Mouse (Mus musculus): Measurements from ENCODE around the gene Prkab2. TPM values are rescaled to one million over a fixed set of nuclear protein-coding genes. Genes with fewer than 3 reads are reported as not detected.

Prkab2 gene
- 33.2 and 33.8 TPM in 2 replicates for polyA plus RNA-seq (2012; rRNA removed)

GRCm38 (mm10) chr3:97657655-97658411 lies at the start of gene Prkab2:
Gene Prkab2 (plus strand): TSS chr3:97658193.
- peak within 1 kb of the TSS; percentile 68 for H3K4me3 ChIP-seq (ENCODE audit: insufficient read depth, low read length)
- TF ChIP-seq CTCF (IDR thresholded peaks at IDR 0.05; ENCODE audit: extremely low read depth, insufficient read depth, low read length), result no peak
- peak; percentile 66; the same call in 1 of the 2 replicates for TF ChIP-seq POLR2A (IDR thresholded peaks at IDR 0.05; ENCODE audit: extremely low read depth, insufficient read depth, low read length)
- no peaks in the 10 kb centered on the region; the same call in 1 of the 2 replicates for H3K4me1 ChIP-seq (ENCODE audit: control insufficient read depth, insufficient read depth, low read length)
- peak within 1 kb of the TSS; percentile 9; the same call in 1 of the 2 replicates for H3K27ac ChIP-seq (ENCODE audit: insufficient read depth, low read length)

DNA sequence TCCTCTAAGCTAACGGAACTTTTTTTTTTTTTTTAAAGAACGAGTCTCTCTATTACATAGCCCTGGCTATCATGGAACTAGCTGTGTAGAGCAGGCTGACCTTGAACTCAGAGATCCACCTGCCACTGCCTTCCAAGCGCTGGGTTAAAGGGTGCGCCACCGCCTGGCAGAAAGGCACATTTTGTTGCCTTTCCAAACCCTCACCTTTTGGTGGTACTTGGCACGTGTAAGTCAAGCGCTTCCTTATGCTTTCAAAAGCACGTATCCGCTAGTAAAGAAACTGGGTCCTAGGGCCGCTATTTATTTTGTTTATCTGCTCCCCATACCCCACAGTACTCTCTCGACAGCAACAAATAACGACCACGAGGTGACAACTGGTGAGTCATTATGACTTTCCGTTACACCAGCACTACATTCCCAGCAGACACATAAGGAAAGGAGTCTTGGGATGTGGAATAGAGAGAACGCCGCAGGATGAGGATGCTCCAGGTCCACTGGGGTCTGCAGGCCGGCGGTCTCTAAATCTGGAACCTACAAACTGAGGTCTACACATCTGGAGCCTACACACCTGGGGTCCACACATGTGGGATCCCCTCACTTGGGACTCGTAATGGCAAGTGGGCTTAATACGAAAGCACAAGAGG lies 48.7 kb upstream of the Prkab2 start:
- Histone ChIP-seq H3K27ac (ENCODE audit: insufficient read depth, low read length) (peak overlapping the region; percentile 20; the same call in 1 of the 2 replicates), H3K4me3 (ENCODE audit: insufficient read depth, low read length) (peak overlapping the region; percentile 57), H3K4me1 (ENCODE audit: control insufficient read depth, insufficient read depth, low read length) (no peaks in the 10 kb centered on the region)
- TF ChIP-seq CTCF (IDR thresholded peaks at IDR 0.05; ENCODE audit: extremely low read depth, insufficient read depth, low read length) (0 out of 2 replicates have a peak, but pooled peaks have one; percentile 1), POLR2A (IDR thresholded peaks at IDR 0.05; ENCODE audit: extremely low read depth, insufficient read depth, low read length) (no peak)

GRCm38 (mm10) chr3:97609845-97610410 lies 48.1 kb upstream of the Prkab2 start, which contains the start of gene Chd1l:
Gene Chd1l (minus strand): TSS chr3:97610203.
- peak within 1 kb of the TSS; percentile 57 for H3K4me3 ChIP-seq (ENCODE audit: insufficient read depth, low read length)
- no peaks in the 10 kb centered on the region for H3K4me1 ChIP-seq (ENCODE audit: control insufficient read depth, insufficient read depth, low read length)
- H3K27ac ChIP-seq (ENCODE audit: insufficient read depth, low read length), result peak within 1 kb of the TSS; percentile 20; the same call in 1 of the 2 replicates
- TF ChIP-seq POLR2A (IDR thresholded peaks at IDR 0.05; ENCODE audit: extremely low read depth, insufficient read depth, low read length) (peak; percentile 61), CTCF (IDR thresholded peaks at IDR 0.05; ENCODE audit: extremely low read depth, insufficient read depth, low read length) (peak; percentile 83)

DNA sequence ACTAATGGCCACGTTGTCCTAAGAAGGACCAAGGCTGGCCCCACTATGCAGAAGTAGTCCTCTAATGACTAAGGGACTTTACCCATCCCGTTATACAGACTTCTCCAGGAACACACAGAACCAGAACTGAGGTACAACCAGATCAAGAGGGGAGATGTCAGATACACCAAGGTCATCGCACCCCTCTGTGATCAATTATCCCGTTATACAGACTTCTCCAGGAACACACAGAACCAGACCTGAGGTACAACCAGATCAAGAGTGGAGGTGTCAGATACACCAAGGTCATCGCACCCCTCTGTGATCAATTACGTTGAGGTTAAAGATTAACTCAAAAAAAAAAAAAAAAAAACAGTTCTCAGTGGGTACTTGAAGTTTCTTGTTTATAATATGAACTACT lies 47.0 kb upstream of the Prkab2 start:
- no peak overlapping the region for H3K4me3 ChIP-seq (ENCODE audit: insufficient read depth, low read length)
- TF ChIP-seq CTCF (IDR thresholded peaks at IDR 0.05; ENCODE audit: extremely low read depth, insufficient read depth, low read length), result no peak
- no peak for TF ChIP-seq POLR2A (IDR thresholded peaks at IDR 0.05; ENCODE audit: extremely low read depth, insufficient read depth, low read length)
- no peak overlapping the region for H3K27ac ChIP-seq (ENCODE audit: insufficient read depth, low read length)
- H3K4me1 ChIP-seq (ENCODE audit: control insufficient read depth, insufficient read depth, low read length), result no peaks in the 10 kb centered on the region

GRCm38 (mm10) chr3:97615154-97615553 lies 42.8 kb upstream of the Prkab2 start:
- Histone ChIP-seq H3K27ac (ENCODE audit: insufficient read depth, low read length) (no peak overlapping the region), H3K4me3 (ENCODE audit: insufficient read depth, low read length) (no peak overlapping the region), H3K4me1 (ENCODE audit: control insufficient read depth, insufficient read depth, low read length) (no peaks in the 10 kb centered on the region)
- TF ChIP-seq POLR2A (IDR thresholded peaks at IDR 0.05; ENCODE audit: extremely low read depth, insufficient read depth, low read length), result no peak
- no peak for TF ChIP-seq CTCF (IDR thresholded peaks at IDR 0.05; ENCODE audit: extremely low read depth, insufficient read depth, low read length)

DNA sequence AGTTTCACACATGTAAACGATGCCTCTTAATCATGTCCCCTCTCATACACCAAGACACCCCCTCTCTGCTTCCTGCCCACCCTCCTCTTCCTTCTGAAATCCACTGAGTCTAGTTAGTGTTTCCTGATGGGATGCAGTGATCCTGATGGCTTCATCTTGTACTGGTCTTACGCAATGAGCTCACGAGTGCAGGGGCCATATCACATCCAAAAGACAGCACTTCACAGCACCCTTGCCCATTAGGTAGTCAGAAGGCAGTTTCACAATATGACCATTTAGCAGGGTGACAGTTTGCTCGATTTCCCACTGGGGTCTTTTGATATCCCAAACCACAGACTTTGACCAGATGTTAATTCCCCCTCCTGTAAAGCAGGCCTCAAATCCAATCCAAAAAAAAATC lies 42.1 kb upstream of the Prkab2 start:
- no peak overlapping the region for H3K4me3 ChIP-seq (ENCODE audit: insufficient read depth, low read length)
- H3K27ac ChIP-seq (ENCODE audit: insufficient read depth, low read length), result no peak overlapping the region
- no peak for TF ChIP-seq POLR2A (IDR thresholded peaks at IDR 0.05; ENCODE audit: extremely low read depth, insufficient read depth, low read length)
- no peak for TF ChIP-seq CTCF (IDR thresholded peaks at IDR 0.05; ENCODE audit: extremely low read depth, insufficient read depth, low read length)
- H3K4me1 ChIP-seq (ENCODE audit: control insufficient read depth, insufficient read depth, low read length), result no peaks in the 10 kb centered on the region

DNA sequence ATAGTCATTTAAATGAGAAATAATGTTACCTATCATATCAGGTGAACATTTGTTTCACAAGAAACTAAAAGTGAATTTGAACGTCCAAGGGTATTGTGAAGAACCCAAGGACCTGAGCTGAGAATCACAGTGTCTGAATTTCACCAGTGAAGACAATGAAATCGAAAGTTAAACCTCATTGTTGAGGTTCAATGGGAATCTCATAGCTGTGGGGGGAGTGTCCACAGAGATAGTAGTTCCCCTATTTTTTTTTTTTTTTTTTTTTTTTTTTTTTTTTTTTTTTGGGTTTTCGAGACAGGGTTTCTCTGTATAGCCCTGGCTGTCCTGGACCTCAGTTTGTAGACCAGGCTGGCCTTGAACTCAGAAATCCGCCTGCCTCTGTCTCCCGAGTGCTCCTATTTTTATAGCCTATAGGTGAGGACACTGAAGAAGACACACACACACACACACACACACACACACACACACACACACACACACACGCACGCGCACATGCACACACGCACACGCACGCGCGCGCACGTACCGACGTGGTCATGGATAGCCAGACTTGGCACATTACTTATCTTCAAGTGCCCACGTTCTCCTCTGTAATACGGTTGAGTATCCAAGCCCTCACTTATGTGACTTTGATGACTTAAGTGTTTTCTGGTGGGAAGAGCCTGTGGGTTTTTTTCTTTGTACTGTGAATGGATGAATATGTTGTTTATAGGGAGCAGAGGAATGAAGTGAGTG lies 40.7 kb upstream of the Prkab2 start:
- H3K4me3 ChIP-seq (ENCODE audit: insufficient read depth, low read length), result no peak overlapping the region
- H3K4me1 ChIP-seq (ENCODE audit: control insufficient read depth, insufficient read depth, low read length), result no peaks in the 10 kb centered on the region
- no peak overlapping the region for H3K27ac ChIP-seq (ENCODE audit: insufficient read depth, low read length)
- TF ChIP-seq POLR2A (IDR thresholded peaks at IDR 0.05; ENCODE audit: extremely low read depth, insufficient read depth, low read length), result no peak

GRCm38 (mm10) chr3:97617899-97618298 lies 40.1 kb upstream of the Prkab2 start:
- no peak for TF ChIP-seq CTCF (IDR thresholded peaks at IDR 0.05; ENCODE audit: extremely low read depth, insufficient read depth, low read length)
- TF ChIP-seq POLR2A (IDR thresholded peaks at IDR 0.05; ENCODE audit: extremely low read depth, insufficient read depth, low read length), result no peak
- Histone ChIP-seq H3K27ac (ENCODE audit: insufficient read depth, low read length) (no peak overlapping the region), H3K4me1 (ENCODE audit: control insufficient read depth, insufficient read depth, low read length) (no peaks in the 10 kb centered on the region), H3K4me3 (ENCODE audit: insufficient read depth, low read length) (no peak overlapping the region)

- Histone ChIP-seq H3K27ac (ENCODE audit: insufficient read depth, low read length) (no peak overlapping the region), H3K4me1 (ENCODE audit: control insufficient read depth, insufficient read depth, low read length) (no peaks in the 10 kb centered on the region), H3K4me3 (ENCODE audit: insufficient read depth, low read length) (no peak overlapping the region)
- TF ChIP-seq CTCF (IDR thresholded peaks at IDR 0.05; ENCODE audit: extremely low read depth, insufficient read depth, low read length) (no peak), POLR2A (IDR thresholded peaks at IDR 0.05; ENCODE audit: extremely low read depth, insufficient read depth, low read length) (no peak)
Measured at GRCm38 (mm10) chr3:97620657-97621056, 37.3 kb upstream of the Prkab2 start.

Data from cortical plate, adult 2 months (tissue).